Mouse (Mus musculus): Measurements from ENCODE around the gene Tas1r3. TPM values are rescaled to one million over a fixed set of nuclear protein-coding genes. Genes with fewer than 3 reads are reported as not detected.

Gene Tas1r3
- total and polyA plus RNA-seq, 2 experiments = 0.35 to 0.37 TPM

- Histone ChIP-seq H3K27ac (replicated peaks; ENCODE audit: insufficient read depth, low read depth, low read length) (peak within 1 kb of the TSS; percentile 84), H3K27me3 (ENCODE audit: control insufficient read depth, insufficient read depth, low read length) (no peaks in the 10 kb centered on the region), H3K4me3 (ENCODE audit: insufficient read depth, low read depth, low read length) (peak within 1 kb of the TSS; percentile 84), H3K4me1 (ENCODE audit: control insufficient read depth, insufficient read depth, low read length) (peaks cover 14% of the 10 kb centered on the region; the same call in 1 of the 2 replicates), H3K36me3 (ENCODE audit: control insufficient read depth, insufficient read depth, low read length) (peaks cover 58% of the 10 kb centered on the region), H3K79me2 (ENCODE audit: control insufficient read depth, insufficient read depth, low read length) (peaks cover 18% of the 10 kb centered on the region; the same call in 1 of the 2 replicates), H3K9ac (ENCODE audit: low read depth, low read length) (peak within 1 kb of the TSS; percentile 96)
- under 1% methylated on average over 60 of the region's 60 CpGs for WGBS
- TF ChIP-seq POLR2A (IDR thresholded peaks at IDR 0.05; ENCODE audit: extremely low read depth, insufficient read depth, low read length) (peak; percentile 67; the same call in 1 of the 2 replicates), CTCF (IDR thresholded peaks at IDR 0.05; ENCODE audit: low read depth, low read length) (no peak)
- DNase-seq (ENCODE audit: extremely low read depth, low read depth, low spot score) = peak; percentile 89
Observed at GRCm38 (mm10) chr4:155811929-155812664, 51.1 kb downstream of the Tas1r3 start, which contains the start of gene Ccnl2. Gene Ccnl2, plus strand, starts transcription at chr4:155812489.

Other genes with a start within 250 kb of the Tas1r3 start
- 8.5 and 11.2 TPM in 2 replicates for gene Cdk11b, start 238.5 kb downstream of the Tas1r3 start, total RNA-seq (2014; rRNA removed)
- 8.8 and 10.6 TPM in 2 replicates for gene Cdk11b, start 238.5 kb downstream of the Tas1r3 start, polyA plus RNA-seq (2012; rRNA removed)
- not detected in 2 replicates for gene Gm10563, start 218.0 kb downstream of the Tas1r3 start, total RNA-seq (2014; rRNA removed)
- not detected in 2 replicates for gene Gm10563, start 218.0 kb downstream of the Tas1r3 start, polyA plus RNA-seq (2012; rRNA removed)
- 1.7 and 1.8 TPM in 2 replicates for gene Mmp23, start 210.0 kb downstream of the Tas1r3 start, total RNA-seq (2014; rRNA removed)
- 2.7 and 3.0 TPM in 2 replicates for gene Mmp23, start 210.0 kb downstream of the Tas1r3 start, polyA plus RNA-seq (2012; rRNA removed)
- 16.4 and 19.0 TPM in 2 replicates for gene Mib2, start 194.2 kb downstream of the Tas1r3 start, total RNA-seq (2014; rRNA removed)
- gene Mib2, start 194.2 kb downstream of the Tas1r3 start, polyA plus RNA-seq (2012; rRNA removed) = 32.2 and 35.8 TPM in 2 replicates
- 0.37 and 0.54 TPM in 2 replicates for gene Fndc10, start 169.0 kb downstream of the Tas1r3 start, total RNA-seq (2014; rRNA removed)
- gene Fndc10, start 169.0 kb downstream of the Tas1r3 start, polyA plus RNA-seq (2012; rRNA removed) = 0.77 and 1.2 TPM in 2 replicates
- 99.5 and 108 TPM in 2 replicates for gene Ssu72, start 158.6 kb downstream of the Tas1r3 start, total RNA-seq (2014; rRNA removed)
- gene Ssu72, start 158.6 kb downstream of the Tas1r3 start, polyA plus RNA-seq (2012; rRNA removed) = 78.8 and 79.3 TPM in 2 replicates
- gene Tmem240, start 128.6 kb downstream of the Tas1r3 start, total RNA-seq (2014; rRNA removed) = under 0.01 and 0.20 TPM in 2 replicates
- gene Tmem240, start 128.6 kb downstream of the Tas1r3 start, polyA plus RNA-seq (2012; rRNA removed) = 0.07 and 0.20 TPM in 2 replicates
- gene Atad3a, start 102.3 kb downstream of the Tas1r3 start, total RNA-seq (2014; rRNA removed) = 54.5 and 71.8 TPM in 2 replicates
- gene Atad3a, start 102.3 kb downstream of the Tas1r3 start, polyA plus RNA-seq (2012; rRNA removed) = 83.0 and 129 TPM in 2 replicates
- 0.46 and 0.47 TPM in 2 replicates for gene Vwa1, start 88.7 kb downstream of the Tas1r3 start, total RNA-seq (2014; rRNA removed)
- 0.32 and 0.56 TPM in 2 replicates for gene Vwa1, start 88.7 kb downstream of the Tas1r3 start, polyA plus RNA-seq (2012; rRNA removed)
- gene Tmem88b, start 77.5 kb downstream of the Tas1r3 start, total RNA-seq (2014; rRNA removed) = 0.74 and 0.87 TPM in 2 replicates
- gene Tmem88b, start 77.5 kb downstream of the Tas1r3 start, polyA plus RNA-seq (2012; rRNA removed) = 1.3 and 1.9 TPM in 2 replicates
- gene Ankrd65, start 72.9 kb downstream of the Tas1r3 start, total RNA-seq (2014; rRNA removed) = not detected in 2 replicates
- gene Ankrd65, start 72.9 kb downstream of the Tas1r3 start, polyA plus RNA-seq (2012; rRNA removed) = not detected in 2 replicates
- 72.4 and 73.0 TPM in 2 replicates for gene Mrpl20, start 60.5 kb downstream of the Tas1r3 start, total RNA-seq (2014; rRNA removed)
- gene Mrpl20, start 60.5 kb downstream of the Tas1r3 start, polyA plus RNA-seq (2012; rRNA removed) = 29.7 and 37.4 TPM in 2 replicates
- gene Ccnl2, start 50.9 kb downstream of the Tas1r3 start, total RNA-seq (2014; rRNA removed) = 54.9 and 56.1 TPM in 2 replicates
- 33.9 and 61.8 TPM in 2 replicates for gene Ccnl2, start 50.9 kb downstream of the Tas1r3 start, polyA plus RNA-seq (2012; rRNA removed)
- 140 and 151 TPM in 2 replicates for gene Aurkaip1, start 32.1 kb downstream of the Tas1r3 start, total RNA-seq (2014; rRNA removed)
- 141 and 154 TPM in 2 replicates for gene Aurkaip1, start 32.1 kb downstream of the Tas1r3 start, polyA plus RNA-seq (2012; rRNA removed)
- 7.5 and 8.8 TPM in 2 replicates for gene Mxra8, start 23.7 kb downstream of the Tas1r3 start, total RNA-seq (2014; rRNA removed)
- gene Mxra8, start 23.7 kb downstream of the Tas1r3 start, polyA plus RNA-seq (2012; rRNA removed) = 15.4 and 17.2 TPM in 2 replicates
- 40.5 and 44.6 TPM in 2 replicates for gene Dvl1, start 16.0 kb downstream of the Tas1r3 start, total RNA-seq (2014; rRNA removed)
- gene Dvl1, start 16.0 kb downstream of the Tas1r3 start, polyA plus RNA-seq (2012; rRNA removed) = 101 and 162 TPM in 2 replicates
- 5.7 and 7.5 TPM in 2 replicates for gene Cptp, start 6.1 kb upstream of the Tas1r3 start, total RNA-seq (2014; rRNA removed)
- 32.1 and 48.6 TPM in 2 replicates for gene Cptp, start 6.1 kb upstream of the Tas1r3 start, polyA plus RNA-seq (2012; rRNA removed)
- 13.6 and 18.8 TPM in 2 replicates for gene Ints11, start 6.2 kb upstream of the Tas1r3 start, total RNA-seq (2014; rRNA removed)
- gene Ints11, start 6.2 kb upstream of the Tas1r3 start, polyA plus RNA-seq (2012; rRNA removed) = 15.8 and 20.9 TPM in 2 replicates
- 13.6 and 15.5 TPM in 2 replicates for gene Pusl1, start 28.4 kb upstream of the Tas1r3 start, total RNA-seq (2014; rRNA removed)
- 33.5 and 35.0 TPM in 2 replicates for gene Pusl1, start 28.4 kb upstream of the Tas1r3 start, polyA plus RNA-seq (2012; rRNA removed)
- gene Acap3, start 28.5 kb upstream of the Tas1r3 start, total RNA-seq (2014; rRNA removed) = 2.5 and 3.4 TPM in 2 replicates
- 4.9 and 6.9 TPM in 2 replicates for gene Acap3, start 28.5 kb upstream of the Tas1r3 start, polyA plus RNA-seq (2012; rRNA removed)
- 21.6 and 27.6 TPM in 2 replicates for gene Ube2j2, start 80.5 kb upstream of the Tas1r3 start, total RNA-seq (2014; rRNA removed)
- 43.4 and 46.1 TPM in 2 replicates for gene Ube2j2, start 80.5 kb upstream of the Tas1r3 start, polyA plus RNA-seq (2012; rRNA removed)
- 1.8 and 2.1 TPM in 2 replicates for gene C1qtnf12, start 99.0 kb upstream of the Tas1r3 start, total RNA-seq (2014; rRNA removed)
- 2.6 and 3.3 TPM in 2 replicates for gene C1qtnf12, start 99.0 kb upstream of the Tas1r3 start, polyA plus RNA-seq (2012; rRNA removed)
- gene B3galt6, start 129.3 kb upstream of the Tas1r3 start, total RNA-seq (2014; rRNA removed) = 2.8 TPM in 2 replicates
- 2.5 and 2.6 TPM in 2 replicates for gene B3galt6, start 129.3 kb upstream of the Tas1r3 start, polyA plus RNA-seq (2012; rRNA removed)
- gene Sdf4, start 129.5 kb upstream of the Tas1r3 start, total RNA-seq (2014; rRNA removed) = 141 and 156 TPM in 2 replicates
- 34.9 and 37.2 TPM in 2 replicates for gene Sdf4, start 129.5 kb upstream of the Tas1r3 start, polyA plus RNA-seq (2012; rRNA removed)
- 0.65 and 0.67 TPM in 2 replicates for gene Tnfrsf4, start 150.5 kb upstream of the Tas1r3 start, total RNA-seq (2014; rRNA removed)
- 0.83 and 2.5 TPM in 2 replicates for gene Tnfrsf4, start 150.5 kb upstream of the Tas1r3 start, polyA plus RNA-seq (2012; rRNA removed)
- gene Tnfrsf18, start 162.8 kb upstream of the Tas1r3 start, total RNA-seq (2014; rRNA removed) = 0.94 TPM in 1 of 2 replicates, not detected in the other
- gene Tnfrsf18, start 162.8 kb upstream of the Tas1r3 start, polyA plus RNA-seq (2012; rRNA removed) = 0.41 and 0.81 TPM in 2 replicates
- gene Ttll10, start 196.1 kb upstream of the Tas1r3 start, total RNA-seq (2014; rRNA removed) = 0.37 TPM in 1 of 2 replicates, not detected in the other
- 0.11 and 0.12 TPM in 2 replicates for gene Ttll10, start 196.1 kb upstream of the Tas1r3 start, polyA plus RNA-seq (2012; rRNA removed)
- 3.8 and 4.5 TPM in 2 replicates for gene 9430015G10Rik, start 246.6 kb upstream of the Tas1r3 start, total RNA-seq (2014; rRNA removed)
- gene 9430015G10Rik, start 246.6 kb upstream of the Tas1r3 start, polyA plus RNA-seq (2012; rRNA removed) = 3.7 and 9.1 TPM in 2 replicates